Mouse (Mus musculus) layer of hippocampus, adult 2 months (tissue): ENCODE results near the gene Trim56. TPM values are rescaled to one million over a fixed set of nuclear protein-coding genes. Genes with fewer than 3 reads are reported as not detected.
A peak's percentile ranks its signal among the peaks of the same experiment; 100 is the strongest.

Experiments used
- DNase-seq, 2 experiments: peaks; one replicate each; pipeline ENCODE4 v3.0.0; 2022; ENCODE audit warnings: low spot score in 2 of 2
- H3K27ac ChIP-seq: fragments of 200-600 bp; 2 replicates; pipeline ENCODE4 v1.8.1; 2022
- H3K4me3 ChIP-seq: fragments of 200-600 bp; 2 replicates; pipeline ENCODE4 v1.8.1; 2022; ENCODE audit warnings: mild to moderate bottlenecking
- CTCF ChIP-seq: fragments of 200-600 bp; conservative IDR thresholded peaks from 2 replicates; pipeline ENCODE4 v1.8.1; 2022; ENCODE audit warnings: antibody characterized with exemption, mild to moderate bottlenecking, moderate library complexity
- total RNA-seq, 2 experiments: library from RNA; stranded (reverse); gene quantifications; 2 replicates each; pipeline ENCODE4 v1.2.3; 2021

The Trim56 gene
- total RNA-seq, 2 experiments from 2014 or later: 5.5 to 5.8 TPM

DNA sequence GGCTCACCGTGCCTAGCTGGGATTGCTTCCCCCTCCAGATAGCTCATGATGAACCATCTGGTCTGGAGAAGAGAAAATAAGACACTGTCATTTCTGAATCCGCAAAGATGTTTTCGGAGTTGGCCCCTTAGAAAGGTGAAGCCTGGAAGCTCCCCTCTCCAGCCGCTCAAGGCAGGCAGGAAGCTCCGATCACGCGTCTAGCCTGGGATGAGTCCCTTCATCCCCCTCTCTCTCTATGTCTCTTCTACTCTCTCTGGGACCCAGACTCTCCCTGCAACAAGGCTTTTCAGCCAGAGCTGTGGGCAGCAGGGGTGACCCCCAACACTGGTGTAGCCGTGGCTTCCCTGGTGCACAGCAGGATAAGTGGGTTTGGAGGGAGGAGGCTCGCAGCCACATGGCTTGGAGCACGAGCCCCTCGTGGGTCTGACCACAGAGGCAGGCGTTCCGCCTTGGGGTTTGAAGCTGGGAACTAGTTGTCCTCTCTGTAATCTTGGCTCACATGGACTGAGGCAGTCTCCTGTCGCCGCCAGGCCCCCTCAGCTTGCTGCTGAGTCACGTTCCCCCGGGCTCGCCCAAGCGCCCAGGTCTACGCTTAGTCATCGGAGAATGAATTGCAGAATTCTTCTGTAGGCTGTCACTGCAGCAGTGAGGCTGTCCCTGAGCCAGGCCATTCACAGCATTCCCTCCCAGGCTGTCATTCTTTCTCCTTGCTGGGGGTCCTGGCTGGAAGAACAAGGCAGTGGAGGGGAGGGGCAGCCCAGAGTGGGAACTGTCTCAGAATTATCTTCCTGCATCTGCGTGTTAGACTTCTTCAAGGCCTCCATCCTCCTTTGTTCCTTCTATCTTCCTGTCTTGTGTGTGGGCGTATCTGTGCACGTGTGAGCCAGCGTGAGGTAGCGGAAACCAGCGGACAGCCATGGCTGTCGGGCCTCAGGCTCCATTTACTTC lies 13.2 kb downstream of the Trim56 start:
- TF ChIP-seq CTCF: no peak
- Histone ChIP-seq H3K4me3 (peak overlapping the region; percentile 12; the same call in 1 of the 2 replicates), H3K27ac (peak overlapping the region; percentile 70)
- peak; percentile 36 to 64 for DNase-seq

DNA sequence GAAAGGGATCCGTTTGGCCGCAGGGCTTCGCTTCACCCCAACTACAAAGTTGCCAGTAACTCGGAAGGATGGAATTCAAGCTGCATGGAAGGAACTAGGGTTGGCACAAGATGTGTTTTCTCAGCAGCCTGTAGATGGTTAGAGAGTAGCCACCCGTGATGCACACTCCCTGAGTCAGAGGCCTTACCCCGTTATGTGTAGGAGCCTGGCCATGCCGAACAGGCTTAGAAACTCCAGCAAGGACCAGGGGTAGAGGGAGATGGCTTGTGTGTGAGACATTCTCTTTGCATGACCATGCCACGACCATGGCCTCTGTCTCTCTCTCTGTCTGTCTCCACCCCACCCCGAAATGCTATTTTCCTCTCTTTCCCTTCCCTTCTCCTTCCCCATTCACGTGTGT lies 13.9 kb downstream of the Trim56 start:
- no peak overlapping the region for H3K4me3 ChIP-seq
- H3K27ac ChIP-seq: peak overlapping the region; percentile 70; the same call in 1 of the 2 replicates
- TF ChIP-seq CTCF: no peak
- no peak for DNase-seq

DNA sequence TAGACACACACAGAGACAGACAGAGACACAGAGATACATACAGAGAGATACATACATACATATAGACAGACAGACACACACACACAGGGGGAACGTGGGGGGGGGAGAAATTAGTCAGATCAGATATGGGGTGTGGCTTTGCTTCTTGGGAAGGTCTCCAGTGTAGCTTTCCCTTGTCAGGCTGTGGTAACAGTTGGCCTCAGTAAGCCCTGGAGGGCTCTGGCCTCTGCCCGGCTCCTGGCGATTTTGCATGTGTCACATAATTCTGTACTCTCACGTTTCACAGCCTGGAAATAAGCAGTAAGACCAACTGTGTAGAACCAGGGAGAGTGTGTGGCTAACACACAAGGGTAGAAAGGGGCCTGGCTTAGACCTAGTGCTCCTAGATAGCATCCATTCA lies 15.3 kb downstream of the Trim56 start:
- Histone ChIP-seq H3K27ac (no peak overlapping the region), H3K4me3 (no peak overlapping the region)
- no peak for TF ChIP-seq CTCF
- DNase-seq: no peak

DNA sequence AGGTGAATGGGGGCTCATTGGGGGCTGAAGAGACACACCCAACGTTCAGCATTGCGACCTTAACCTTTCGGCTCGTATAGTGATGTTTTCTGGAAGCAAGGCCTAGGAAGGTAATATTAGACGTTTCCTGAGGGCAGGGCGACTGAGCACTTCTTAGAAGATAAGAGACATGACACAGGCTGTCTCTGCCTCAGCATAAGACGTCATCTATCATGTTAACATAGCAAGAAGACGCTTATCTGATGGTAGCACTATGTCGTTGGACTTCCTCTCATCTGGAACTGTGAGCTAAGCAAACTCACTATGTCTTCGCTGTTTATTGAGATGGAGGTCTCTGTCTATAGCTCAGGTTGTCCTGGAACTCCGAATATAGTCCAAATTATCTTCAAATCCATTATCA lies 17.6 kb downstream of the Trim56 start:
- no peak for DNase-seq
- Histone ChIP-seq H3K27ac (no peak overlapping the region), H3K4me3 (no peak overlapping the region)
- TF ChIP-seq CTCF: no peak

- H3K4me3 ChIP-seq: no peak overlapping the region
- no peak for TF ChIP-seq CTCF
- no peak for DNase-seq
- H3K27ac ChIP-seq: 0 out of 2 replicates have a peak overlapping the region, but pooled peaks have one; percentile 7
Observed at GRCm38 (mm10) chr5:137096037-137096436, 20.0 kb downstream of the Trim56 start.

GRCm38 (mm10) chr5:137095135-137095534 lies 20.9 kb downstream of the Trim56 start:
- Histone ChIP-seq H3K27ac (no peak overlapping the region), H3K4me3 (no peak overlapping the region)
- no peak for TF ChIP-seq CTCF
- no peak for DNase-seq

DNA sequence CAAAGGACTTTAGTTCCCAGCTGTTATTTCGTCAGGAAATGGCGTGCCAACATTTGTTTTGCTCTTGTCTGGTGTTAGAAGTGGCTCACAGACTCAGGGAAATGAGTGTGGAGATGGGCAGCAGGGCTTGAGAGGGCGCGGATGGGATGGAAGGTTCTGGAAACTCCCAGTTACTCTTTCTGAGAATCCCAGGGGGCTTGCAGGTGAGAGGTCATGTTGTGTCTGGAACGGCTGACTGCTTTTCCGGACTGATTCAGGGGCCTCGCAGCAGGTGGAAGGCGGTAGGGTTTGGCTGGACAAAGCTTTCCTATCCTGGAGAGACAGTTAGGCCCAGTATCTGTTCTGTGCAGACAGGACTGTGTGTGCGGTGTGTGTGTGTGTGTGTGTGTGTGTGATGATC lies 22.3 kb downstream of the Trim56 start:
- no peak overlapping the region for H3K4me3 ChIP-seq
- DNase-seq: no peak
- no peak overlapping the region for H3K27ac ChIP-seq
- no peak for TF ChIP-seq CTCF

GRCm38 (mm10) chr5:137091560-137091959 lies 24.4 kb downstream of the Trim56 start:
- no peak overlapping the region for H3K27ac ChIP-seq
- TF ChIP-seq CTCF: no peak
- DNase-seq: no peak
- no peak overlapping the region for H3K4me3 ChIP-seq

- Histone ChIP-seq H3K4me3 (no peak overlapping the region), H3K27ac (no peak overlapping the region)
- TF ChIP-seq CTCF: no peak
- no peak for DNase-seq
Observed at GRCm38 (mm10) chr5:137090870-137091269, 25.1 kb downstream of the Trim56 start.

DNA sequence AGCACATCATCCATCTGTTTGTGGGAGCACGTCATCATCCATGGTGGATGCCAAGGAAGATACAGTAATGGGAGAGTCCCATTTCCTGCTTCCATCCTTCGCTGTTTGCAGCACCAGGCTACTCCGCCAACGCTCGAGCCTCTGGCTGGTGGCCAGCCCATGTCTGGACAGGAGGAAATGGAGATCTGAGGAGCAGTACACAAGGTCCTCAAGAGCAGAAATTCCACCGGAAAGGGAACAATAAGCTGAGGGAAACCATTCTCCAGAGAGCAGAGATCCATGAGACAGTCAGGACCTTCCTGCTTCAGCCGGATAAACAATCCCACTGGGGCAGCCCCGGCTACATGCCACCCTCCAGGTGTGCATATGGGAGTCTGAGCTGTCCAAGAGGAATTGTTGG lies 28.6 kb downstream of the Trim56 start:
- Histone ChIP-seq H3K27ac (no peak overlapping the region), H3K4me3 (no peak overlapping the region)
- no peak for TF ChIP-seq CTCF
- DNase-seq: no peak

- H3K4me3 ChIP-seq: no peak overlapping the region
- no peak for DNase-seq
- H3K27ac ChIP-seq: no peak overlapping the region
- TF ChIP-seq CTCF: no peak
Observed at GRCm38 (mm10) chr5:137085731-137086130, 30.3 kb downstream of the Trim56 start.

DNA sequence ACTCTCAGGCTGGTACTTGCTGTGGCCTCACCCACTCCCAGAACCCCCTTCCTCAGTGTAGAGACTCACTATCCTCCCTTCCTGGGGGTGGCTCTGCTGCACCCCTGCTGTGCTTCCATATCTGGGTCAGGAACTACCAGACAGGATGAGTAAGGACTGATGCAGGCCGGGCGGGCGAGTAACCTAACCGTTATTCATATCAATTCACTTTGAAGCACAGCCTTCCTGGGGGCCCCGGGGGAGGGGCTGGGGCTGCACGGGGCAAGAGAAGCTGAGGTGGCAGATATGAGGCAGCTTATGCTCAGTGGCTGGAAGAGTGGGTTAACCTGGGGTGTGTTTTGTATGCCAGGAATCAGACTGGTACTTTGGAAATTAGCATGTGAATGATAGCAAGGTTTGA lies 31.0 kb downstream of the Trim56 start:
- TF ChIP-seq CTCF: no peak
- no peak for DNase-seq
- no peak overlapping the region for H3K4me3 ChIP-seq
- H3K27ac ChIP-seq: no peak overlapping the region

DNA sequence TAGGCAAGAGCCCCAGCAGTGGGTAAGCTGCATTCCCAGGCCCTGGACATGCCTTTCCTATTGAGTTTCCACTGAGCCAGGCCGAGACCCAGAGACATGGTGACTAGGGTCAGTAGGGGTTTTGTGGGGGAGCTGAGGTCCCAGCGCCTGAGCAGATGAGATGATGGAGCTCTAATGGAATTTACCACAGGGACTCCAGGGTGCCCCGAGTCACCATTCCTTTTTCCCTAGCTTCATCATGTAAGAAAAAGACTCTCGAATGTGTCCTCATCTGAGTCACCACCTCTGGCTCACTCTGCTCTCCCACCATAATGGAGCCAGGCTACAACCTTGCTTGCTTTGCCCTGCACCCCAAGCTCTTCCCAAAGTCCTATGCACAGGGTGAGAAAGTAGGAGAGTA lies 33.0 kb downstream of the Trim56 start:
- no peak for DNase-seq
- TF ChIP-seq CTCF: no peak

GRCm38 (mm10) chr5:137079849-137080248 lies 36.2 kb downstream of the Trim56 start:
- no peak overlapping the region for H3K4me3 ChIP-seq
- no peak for DNase-seq
- TF ChIP-seq CTCF: no peak
- no peak overlapping the region for H3K27ac ChIP-seq

More for the DNA sequence above, 33.0 kb downstream of the Trim56 start:
- H3K4me3 ChIP-seq: no peak overlapping the region
- no peak overlapping the region for H3K27ac ChIP-seq
